7 mouse cellular contexts compared by ENCODE assay signal in genomic region chr15:86173136-86173985, GRCm38 (mm10). TPM values are rescaled to one million over a fixed set of nuclear protein-coding genes. Genes with fewer than 3 reads are reported as not detected.
DNase-seq lines count a peak whose midpoint lies in the region; ATAC-seq and TF ChIP-seq lines count a peak whose summit lies in the region.

No protein-coding gene starts in this region.

- H3K9me3 ChIP-seq in neural tube, embryonic 13.5 days, result no peaks in the 10 kb centered on the region
- no peaks in the 10 kb centered on the region for H3K9me3 ChIP-seq in heart, embryonic 12.5 days (replicated peaks)
- H3K9me3 ChIP-seq in lung, postnatal 0 days (ENCODE audit: low read length), result no peaks in the 10 kb centered on the region
- H3K9me3 ChIP-seq in forebrain, embryonic 11.5 days (ENCODE audit: control insufficient read depth, low read length), result no peaks in the 10 kb centered on the region

- no peak for DNase-seq in neural tube, embryonic 10.5 days (ENCODE audit: extremely low spot score, low spot score)
- DNase-seq in lung, postnatal 0 days (ENCODE audit: low spot score), result peak; percentile 32
- DNase-seq in thymus, postnatal 0 days (ENCODE audit: low spot score), result peak; percentile 81
- DNase-seq in right cerebral cortex, adult 2 months (ENCODE audit: low spot score in 2 of 2), result no peak
- no peak for DNase-seq in forebrain, embryonic 11.5 days (ENCODE audit: low spot score)

- no peaks in the 10 kb centered on the region for H3K27me3 ChIP-seq in neural tube, embryonic 13.5 days
- no peaks in the 10 kb centered on the region for H3K27me3 ChIP-seq in heart, embryonic 12.5 days (replicated peaks)
- no peaks in the 10 kb centered on the region for H3K27me3 ChIP-seq in lung, postnatal 0 days (replicated peaks; ENCODE audit: insufficient read depth, low read length)
- no peaks in the 10 kb centered on the region for H3K27me3 ChIP-seq in forebrain, embryonic 11.5 days (ENCODE audit: control insufficient read depth, insufficient read depth, low read length)

- peaks cover 50% of the 10 kb centered on the region for H3K4me1 ChIP-seq in neural tube, embryonic 13.5 days (replicated peaks)
- peaks cover 87% of the 10 kb centered on the region for H3K4me1 ChIP-seq in heart, embryonic 12.5 days (replicated peaks)
- peaks cover 18% of the 10 kb centered on the region; the same call in 1 of the 2 replicates for H3K4me1 ChIP-seq in lung, postnatal 0 days (ENCODE audit: insufficient read depth, low read depth, low read length)
- H3K4me1 ChIP-seq in forebrain, embryonic 11.5 days (replicated peaks; ENCODE audit: control insufficient read depth, insufficient read depth, low read length), result peaks cover 7% of the 10 kb centered on the region; the same call in 1 of the 2 replicates

- H3K27ac ChIP-seq in neural tube, embryonic 13.5 days (replicated peaks), result no peak overlapping the region
- peak overlapping the region; percentile 67 for H3K27ac ChIP-seq in heart, embryonic 12.5 days (ENCODE audit: poor library complexity, severe bottlenecking)
- no peak overlapping the region for H3K27ac ChIP-seq in lung, postnatal 0 days (ENCODE audit: low read length)
- no peak overlapping the region for H3K27ac ChIP-seq in forebrain, embryonic 11.5 days (ENCODE audit: low read depth, low read length)

- no peak for TF ChIP-seq EP300 in lung, postnatal 0 days (IDR thresholded peaks at IDR 0.05)

- no peak overlapping the region for H3K4me2 ChIP-seq in neural tube, embryonic 13.5 days
- H3K4me2 ChIP-seq in heart, embryonic 12.5 days, result peak overlapping the region; percentile 38; the same call in 1 of the 2 replicates
- H3K4me2 ChIP-seq in lung, postnatal 0 days (replicated peaks; ENCODE audit: low read depth, low read length), result no peak overlapping the region
- no peak overlapping the region for H3K4me2 ChIP-seq in forebrain, embryonic 11.5 days (ENCODE audit: low read depth, low read length, severe bottlenecking)

- H3K36me3 ChIP-seq in neural tube, embryonic 13.5 days, result no peaks in the 10 kb centered on the region
- H3K36me3 ChIP-seq in heart, embryonic 12.5 days, result no peaks in the 10 kb centered on the region
- no peaks in the 10 kb centered on the region for H3K36me3 ChIP-seq in lung, postnatal 0 days (ENCODE audit: insufficient read depth, low read length)
- H3K36me3 ChIP-seq in forebrain, embryonic 11.5 days (ENCODE audit: control insufficient read depth, insufficient read depth, low read length), result no peaks in the 10 kb centered on the region

- ATAC-seq in neural tube, embryonic 13.5 days (ENCODE audit: low read depth), result no peak
- no peak for ATAC-seq in heart, embryonic 12.5 days (ENCODE audit: insufficient number of reproducible peaks, low FRiP score)
- ATAC-seq in lung, postnatal 0 days, result no peak
- ATAC-seq in forebrain, embryonic 11.5 days (replicated peaks; ENCODE audit: low FRiP score), result no peak

- H3K9ac ChIP-seq in neural tube, embryonic 13.5 days, result 0 out of 2 replicates have a peak overlapping the region, but pooled peaks have one; percentile 8
- no peak overlapping the region for H3K9ac ChIP-seq in heart, embryonic 12.5 days
- no peak overlapping the region for H3K9ac ChIP-seq in lung, postnatal 0 days (replicated peaks; ENCODE audit: low read depth)
- no peak overlapping the region for H3K9ac ChIP-seq in forebrain, embryonic 11.5 days (ENCODE audit: low read length)

- no peak overlapping the region for H3K4me3 ChIP-seq in neural tube, embryonic 13.5 days
- H3K4me3 ChIP-seq in heart, embryonic 12.5 days, result no peak overlapping the region
- no peak overlapping the region for H3K4me3 ChIP-seq in lung, postnatal 0 days (ENCODE audit: low read depth, low read length)
- no peak overlapping the region for H3K4me3 ChIP-seq in forebrain, embryonic 11.5 days (ENCODE audit: low read depth, low read length)

- TF ChIP-seq CTCF in lung, postnatal 0 days (IDR thresholded peaks at IDR 0.05), result no peak

- WGBS in neural tube, embryonic 13.5 days, result 44% methylated on average over 16 of the region's 16 CpGs
- WGBS in heart, embryonic 12.5 days, result 23% methylated on average over 16 of the region's 16 CpGs
- WGBS in lung, postnatal 0 days, result 36% methylated on average over 16 of the region's 16 CpGs
- WGBS in forebrain, embryonic 11.5 days, result 48% methylated on average over 16 of the region's 16 CpGs

RNA-seq across cellular contexts. Expression of gene Cerk, which starts 12.6 kb away (rescaled TPM):
- 30.4 and 31.4 TPM in 2 replicates for polyA plus RNA-seq in neural tube, embryonic 13.5 days (2015; fragmentation: Nextera tagmentation; extraction: Ambion mirVana)
- polyA plus RNA-seq in heart, embryonic 12.5 days (2016; fragmentation: Nextera tagmentation; extraction: Ambion mirVana), result 15.3 and 16.3 TPM in 2 replicates
- 16.9 and 20.0 TPM in 2 replicates for polyA plus RNA-seq in lung, postnatal 0 days (2015; fragmentation: Nextera tagmentation; extraction: Ambion mirVana)
- polyA plus RNA-seq in thymus, postnatal 0 days (2015; fragmentation: Nextera tagmentation; extraction: Ambion mirVana), result 54.4 and 64.4 TPM in 2 replicates
- 17.4 and 19.1 TPM in 2 replicates for polyA plus RNA-seq in forebrain, embryonic 11.5 days (2014; fragmentation: Nextera tagmentation; extraction: Ambion mirVana)

RNA-seq across cellular contexts. Expression of gene Tbc1d22a, which starts 40.9 kb away (rescaled TPM):
- 10.8 and 12.4 TPM in 2 replicates for polyA plus RNA-seq in neural tube, embryonic 13.5 days (2015; fragmentation: Nextera tagmentation; extraction: Ambion mirVana)
- 10.3 and 10.7 TPM in 2 replicates for polyA plus RNA-seq in heart, embryonic 12.5 days (2016; fragmentation: Nextera tagmentation; extraction: Ambion mirVana)
- polyA plus RNA-seq in lung, postnatal 0 days (2015; fragmentation: Nextera tagmentation; extraction: Ambion mirVana), result 11.8 and 13.1 TPM in 2 replicates
- polyA plus RNA-seq in thymus, postnatal 0 days (2015; fragmentation: Nextera tagmentation; extraction: Ambion mirVana), result 19.8 and 21.0 TPM in 2 replicates
- polyA plus RNA-seq in forebrain, embryonic 11.5 days (2014; fragmentation: Nextera tagmentation; extraction: Ambion mirVana), result 8.7 and 9.3 TPM in 2 replicates

Comparison
In these comparisons a context has a peak if more than half of its experiments do, and no peak if none do; other contexts are left out.
1. DNase-seq: peak in lung, postnatal 0 days (single experiment) and thymus, postnatal 0 days (single experiment); none in neural tube, embryonic 10.5 days (single experiment), right cerebral cortex, adult 2 months (0 of 2) and forebrain, embryonic 11.5 days (single experiment).